Mouse (Mus musculus) embryo, embryonic 10 days (tissue): ENCODE results near the gene Serpinb9f.
"Not testable (repeated sequence)": the region's sequence is repeated elsewhere in the genome, so short reads cannot be mapped to it uniquely, and the experiment has no call there.

Source experiments
- DNase-seq: peaks from one replicate; pipeline ENCODE4 v3.0.0-alpha.2; 2015; ENCODE audit warnings: low spot score

The Serpinb9f gene

GRCm38 (mm10) chr13:33323777-33324176 is at the start of gene Serpinb9f:
Serpinb9f (plus strand) TSS chr13:33324077.
- not testable (repeated sequence) for DNase-seq

GRCm38 (mm10) chr13:33308631-33309030 is 15.2 kb upstream of the Serpinb9f start:
- DNase-seq = not testable (repeated sequence)

- not testable (repeated sequence) for DNase-seq
Observed at GRCm38 (mm10) chr13:33356666-33357065, 32.8 kb downstream of the Serpinb9f start.
